Mouse (Mus musculus) left cerebral cortex, adult 11 months (tissue): ENCODE results near the gene Klf2.

Source experiments
- DNase-seq: peaks from one replicate; pipeline ENCODE4 v3.0.0; 2022; ENCODE audit warnings: low spot score

Gene Klf2

GRCm38 (mm10) chr8:72318801-72319322 is at the start of gene Klf2:
Gene Klf2 (plus strand): TSS chr8:72319033.
- DNase-seq: peak; percentile 77

DNA sequence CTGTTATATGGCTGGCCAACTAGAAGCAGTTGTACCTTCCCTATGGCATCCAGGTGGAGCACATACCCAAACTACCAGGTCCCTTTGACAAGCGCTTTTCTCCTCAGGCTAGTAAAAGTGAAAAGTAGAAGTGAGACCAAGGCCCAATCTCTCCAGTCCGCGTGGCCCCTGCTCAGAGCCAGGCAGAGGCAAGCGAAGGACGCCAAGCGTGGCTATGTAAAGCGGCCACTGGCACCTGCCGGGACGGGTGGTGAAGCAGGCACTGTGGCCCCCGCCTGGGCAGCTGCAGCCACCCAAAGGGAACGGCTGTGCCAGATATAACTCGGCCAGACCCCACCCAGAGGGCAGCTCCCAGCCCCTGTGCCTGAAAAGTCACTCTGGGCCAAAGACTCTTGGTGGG is 48.2 kb upstream of the Klf2 start:
- DNase-seq: no peak

DNA sequence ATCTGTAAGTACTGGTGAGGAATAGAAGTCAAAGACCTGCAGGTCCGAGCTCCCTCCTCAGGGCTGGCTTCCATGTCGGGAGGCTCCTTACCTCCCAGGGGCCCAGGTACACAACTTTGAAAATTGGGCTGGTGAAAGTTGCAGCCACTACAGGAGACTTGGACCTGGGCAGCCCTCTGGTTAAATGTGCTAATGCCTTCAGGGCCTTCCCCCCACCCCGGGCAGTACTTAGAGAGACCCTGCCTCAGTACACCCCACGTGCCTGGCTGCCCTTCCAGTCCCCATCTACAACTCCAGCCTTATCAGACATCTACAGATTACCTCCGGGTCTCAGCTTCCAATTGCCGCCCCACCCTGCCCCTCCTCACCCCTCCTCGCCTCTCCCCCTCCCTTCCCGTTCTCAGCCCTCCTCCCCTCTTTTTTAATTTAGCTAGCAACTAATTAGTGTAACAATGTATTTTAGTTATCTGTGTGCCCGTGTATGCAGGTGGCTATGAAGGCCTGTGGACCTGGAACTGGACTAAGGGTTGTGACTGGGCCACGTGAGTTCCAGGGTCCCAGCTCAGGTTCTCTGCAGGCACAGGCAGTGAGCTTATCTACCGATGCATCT is 47.7 kb upstream of the Klf2 start:
- no peak for DNase-seq

GRCm38 (mm10) chr8:72271691-72272090 is 47.1 kb upstream of the Klf2 start:
- no peak for DNase-seq

- peak; percentile 31 for DNase-seq
Measured at GRCm38 (mm10) chr8:72272361-72272760, 46.5 kb upstream of the Klf2 start.

GRCm38 (mm10) chr8:72273111-72273770 is 45.6 kb upstream of the Klf2 start:
- no peak for DNase-seq

- no peak for DNase-seq
Measured at GRCm38 (mm10) chr8:72273807-72274206, 45.0 kb upstream of the Klf2 start.

DNA sequence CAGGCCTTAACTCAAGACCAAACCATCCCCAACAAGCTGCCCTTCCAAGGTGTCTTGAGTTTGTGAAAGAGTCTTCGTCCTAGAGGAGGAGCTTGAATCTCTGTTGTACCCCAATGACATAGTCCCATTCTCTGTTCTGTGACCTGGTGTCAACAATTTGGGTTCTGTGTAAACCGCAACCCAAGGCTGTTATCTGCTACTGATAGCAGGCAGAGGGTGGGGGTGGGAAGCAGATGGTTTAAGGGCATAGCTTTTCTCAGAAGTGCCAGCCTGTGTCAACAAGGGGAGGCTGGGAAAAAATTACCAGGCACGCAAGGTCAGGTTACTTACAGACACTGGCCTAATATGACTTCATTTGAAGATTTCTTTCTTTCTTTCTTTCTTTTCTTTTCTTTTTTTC is 41.6 kb upstream of the Klf2 start:
- DNase-seq: no peak

DNA sequence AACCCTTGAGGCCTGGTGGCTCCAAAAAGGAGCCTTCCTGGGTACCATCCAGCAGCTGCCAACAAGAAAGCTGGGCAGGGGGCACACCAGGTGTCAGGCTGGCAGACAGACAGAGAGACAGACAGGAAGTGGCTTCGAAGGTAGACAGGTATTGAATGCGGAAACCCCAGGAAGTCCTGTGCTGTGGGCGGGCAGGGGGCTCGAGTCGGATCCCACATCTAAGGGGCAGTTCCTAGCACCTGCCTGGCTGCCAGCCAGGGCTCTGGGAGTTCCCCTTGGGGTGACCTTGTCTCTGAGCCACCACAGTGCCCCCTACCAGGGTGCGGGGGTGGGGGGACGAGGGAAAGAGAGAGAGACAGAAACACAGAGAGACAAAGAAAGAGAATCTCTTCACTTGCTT is 39.7 kb upstream of the Klf2 start:
- no peak for DNase-seq

GRCm38 (mm10) chr8:72281634-72282033 is 37.2 kb upstream of the Klf2 start:
- DNase-seq: no peak

DNA sequence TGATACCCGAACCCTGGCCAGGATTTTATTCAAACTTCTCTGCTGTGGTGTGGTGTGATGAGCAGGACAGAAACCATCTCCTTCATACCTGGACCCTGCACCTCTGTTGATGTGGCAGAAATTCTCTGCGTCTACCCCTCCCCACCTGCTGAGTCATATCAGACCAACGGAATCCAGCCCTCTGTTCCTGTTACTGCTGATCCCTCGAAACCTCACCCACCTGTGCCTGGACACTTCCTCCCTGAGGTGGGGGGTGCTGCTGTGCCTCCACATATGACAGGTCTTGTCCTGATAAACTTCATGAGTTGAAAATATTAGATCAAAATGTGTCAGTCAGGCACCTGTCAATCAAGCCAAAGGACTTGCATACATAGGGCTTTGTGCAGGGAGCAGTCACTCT is 33.5 kb upstream of the Klf2 start:
- no peak for DNase-seq

DNA sequence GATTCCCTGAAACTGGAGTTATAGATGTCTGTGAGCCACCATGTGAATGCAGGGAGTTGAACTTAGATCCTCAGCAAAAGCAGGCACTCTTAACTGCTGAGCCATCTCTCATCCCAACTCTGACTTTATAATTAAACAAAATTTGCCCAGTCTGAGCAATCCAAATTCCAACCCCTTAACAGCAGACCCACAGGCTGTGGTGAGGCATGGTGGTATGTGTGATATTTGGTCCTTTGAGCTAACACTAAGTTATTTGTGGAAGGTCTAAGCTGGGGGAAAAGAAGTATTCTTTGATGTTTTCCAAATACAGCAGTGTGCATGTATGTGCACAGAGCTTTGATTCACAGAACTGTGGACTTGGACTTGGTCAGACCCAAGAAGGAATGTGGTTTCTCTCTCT is 29.8 kb upstream of the Klf2 start:
- DNase-seq: no peak

GRCm38 (mm10) chr8:72291104-72291503 is 27.7 kb upstream of the Klf2 start:
- no peak for DNase-seq

DNA sequence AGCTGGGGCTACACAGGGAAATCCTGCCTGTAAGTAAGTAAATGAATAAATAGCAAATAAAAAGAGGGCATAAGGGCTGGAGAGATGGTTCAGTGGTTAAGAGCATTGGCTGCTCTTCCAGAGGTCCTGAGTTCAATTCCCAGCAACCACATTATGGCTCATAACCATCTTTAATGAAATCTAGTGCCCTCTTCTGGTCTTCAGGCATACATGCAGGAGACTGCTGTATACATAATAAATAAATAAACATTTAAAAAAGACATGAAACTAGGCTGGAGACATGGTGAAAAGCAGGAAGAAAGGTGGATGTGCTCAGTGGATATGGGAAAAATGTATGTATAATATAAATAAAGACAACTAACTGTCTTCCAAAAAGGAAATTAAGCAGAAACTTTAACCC is 25.5 kb upstream of the Klf2 start:
- no peak for DNase-seq

GRCm38 (mm10) chr8:72295125-72295524 is 23.7 kb upstream of the Klf2 start:
- no peak for DNase-seq

GRCm38 (mm10) chr8:72295679-72296078 is 23.2 kb upstream of the Klf2 start:
- peak; percentile 49 for DNase-seq

DNA sequence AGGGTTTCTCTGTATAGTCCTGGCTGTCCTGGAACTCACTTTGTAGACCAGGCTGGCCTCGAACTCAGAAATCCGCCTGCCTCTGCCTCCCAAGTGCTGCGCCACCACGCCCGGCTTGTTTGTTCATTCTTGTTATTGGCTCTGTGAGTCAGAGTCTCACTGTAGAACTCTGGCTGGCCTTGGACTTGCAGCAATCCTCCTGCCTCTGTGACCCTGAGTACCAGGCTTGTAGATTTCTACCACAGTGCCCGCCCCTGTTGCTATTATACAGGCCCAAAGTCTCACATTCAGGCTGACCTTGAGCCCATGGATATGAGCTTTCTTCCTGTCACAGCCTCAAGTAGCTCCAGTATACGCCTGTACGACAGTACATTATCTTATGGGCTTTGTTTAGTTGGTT is 22.3 kb upstream of the Klf2 start:
- no peak for DNase-seq

- no peak for DNase-seq
Measured at GRCm38 (mm10) chr8:72298928-72299327, 19.9 kb upstream of the Klf2 start.

DNA sequence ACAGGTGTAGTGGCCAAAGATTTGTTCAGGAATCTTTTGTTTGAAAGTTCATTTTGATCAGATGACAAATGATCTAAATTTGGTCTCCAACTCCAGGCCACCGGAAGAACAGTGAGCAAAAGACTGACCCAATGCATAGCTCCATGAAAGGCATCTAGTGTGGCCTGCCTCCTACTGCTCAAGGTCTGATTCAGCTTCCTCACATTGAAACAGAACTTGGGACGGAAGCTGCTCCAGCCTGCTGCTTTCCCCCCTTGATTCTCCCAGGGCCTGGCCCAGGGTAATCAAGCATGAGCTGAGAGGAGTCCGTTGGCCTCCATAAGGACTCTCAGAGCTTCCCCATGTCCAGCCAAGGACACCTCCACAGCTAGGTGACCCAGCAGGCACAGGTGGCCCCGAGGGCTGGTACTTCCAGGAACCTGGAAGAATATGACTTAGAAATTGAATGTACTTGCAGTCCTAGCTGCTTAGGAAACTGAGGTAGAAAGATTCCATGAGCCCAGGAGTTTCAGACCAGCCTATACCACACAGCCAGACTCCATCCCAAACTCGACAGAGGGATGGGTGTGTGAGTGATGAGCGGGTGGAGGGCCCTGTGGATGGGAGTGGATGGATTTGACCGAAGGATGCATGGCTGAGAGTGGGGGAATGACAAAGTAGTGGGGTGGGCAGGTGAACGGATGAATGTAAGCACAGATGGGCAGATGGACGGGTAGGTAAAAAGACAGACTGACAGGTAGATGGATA is 18.0 kb upstream of the Klf2 start:
- DNase-seq: no peak

DNA sequence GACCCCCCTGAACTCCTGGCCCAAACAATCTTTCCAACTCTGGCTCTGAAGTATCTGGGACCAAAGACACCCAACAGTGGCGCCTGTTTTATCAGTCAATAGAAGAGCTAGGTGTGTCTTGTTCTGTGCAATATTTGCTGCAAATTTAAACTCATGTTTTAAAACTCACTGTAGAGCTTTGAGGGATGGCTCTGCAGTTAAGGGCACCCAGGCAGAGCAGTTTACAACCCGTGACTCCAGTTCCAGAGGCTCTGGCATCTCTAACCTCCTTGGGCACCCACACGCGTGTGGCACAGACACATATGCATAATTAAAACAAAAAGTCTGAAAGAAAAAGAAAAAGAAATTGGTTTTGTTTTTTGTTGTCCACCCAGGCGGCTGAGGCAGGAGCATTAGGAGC is 17.3 kb upstream of the Klf2 start:
- no peak for DNase-seq

GRCm38 (mm10) chr8:72302986-72303612 is 15.7 kb upstream of the Klf2 start:
- no peak for DNase-seq

DNA sequence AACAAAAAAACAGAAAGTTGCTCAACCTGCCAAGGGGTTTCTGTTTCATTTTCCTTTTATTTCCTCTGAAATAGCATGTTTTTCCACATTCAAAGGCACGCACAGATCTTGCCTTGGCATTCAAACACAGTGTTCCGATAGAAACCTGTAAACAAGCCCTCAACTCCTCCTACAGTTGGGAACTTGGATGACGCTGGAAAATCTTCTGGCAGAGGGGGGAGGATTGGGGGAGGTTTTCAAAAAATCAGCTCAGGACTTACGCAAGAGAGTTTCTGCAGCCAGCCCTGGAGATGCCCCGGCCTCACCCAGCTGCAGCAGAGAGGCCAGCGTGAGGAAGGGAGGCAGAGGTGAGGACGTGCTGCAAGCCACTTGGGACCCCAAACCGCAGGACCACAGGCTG is 15.2 kb upstream of the Klf2 start:
- DNase-seq: no peak
